Mouse (Mus musculus) embryonic stem cell, embryonic (primary cell): ENCODE data around the gene Rhbdd1.

ENCODE experiments used
- CTCF ChIA-PET, 4 experiments: fragments of 300-600 bp in 2 of 4; fragments of 350-600 bp in 2 of 4; sonication (Branson Sonifier 250); formaldehyde crosslinking; loops; one replicate each; lab custom pipeline; 2022; ENCODE audit warnings: inconsistent platforms in 2 of 4; lab: Charles Lee
- POLR2A ChIA-PET, 4 experiments: fragments of 300-600 bp in 2 of 4; fragments of 350-600 bp in 2 of 4; sonication (Branson Sonifier 250); formaldehyde crosslinking; loops; one replicate each; lab custom pipeline; 2022; ENCODE audit warnings: antibody characterized with exemption in 4 of 4, inconsistent platforms in 1 of 4; lab: Charles Lee

The Rhbdd1 gene

GRCm38 (mm10) chr1:82384106-82384505 lies 67.9 kb downstream of the Rhbdd1 start:
- ChIA-PET POLR2A (interaction anchor here in 1 of 4 experiments (0.6 kb wide), 1 partner anchor 29 kb away, joined by 3 read pairs; no protein-coding TSS in a partner anchor), CTCF (interaction anchor here in 1 of 4 experiments (0.6 kb wide), 1 partner anchor 278 kb away, joined by 4 read pairs; no protein-coding TSS in a partner anchor)

- ChIA-PET POLR2A (interaction anchor here in 2 of 4 experiments (0.6 kb wide), 2 partner anchors 11 to 204 kb away, joined by 3 read pairs; no protein-coding TSS in a partner anchor), CTCF (no interaction called here)
Observed at GRCm38 (mm10) chr1:82385054-82385453, 68.8 kb downstream of the Rhbdd1 start.

GRCm38 (mm10) chr1:82385827-82386230 lies 69.6 kb downstream of the Rhbdd1 start:
- ChIA-PET CTCF (no interaction called here), POLR2A (no interaction called here)

GRCm38 (mm10) chr1:82386814-82387771 lies 70.8 kb downstream of the Rhbdd1 start:
- ChIA-PET CTCF (interaction anchor here in 1 of 4 experiments (0.6 kb wide), 1 partner anchor 491 kb away, joined by 5 read pairs; no protein-coding TSS in a partner anchor), POLR2A (interaction anchor here in 2 of 4 experiments (0.6 kb wide), 2 partner anchors 101 to 324 kb away, joined by 3 read pairs; no protein-coding TSS in a partner anchor)

- ChIA-PET CTCF (no interaction called here), POLR2A (no interaction called here)
Observed at GRCm38 (mm10) chr1:82389371-82389770, 73.1 kb downstream of the Rhbdd1 start.

- POLR2A ChIA-PET = interaction anchor here in 1 of 4 experiments (0.7 to 1.5 kb wide), 2 partner anchors 11 to 26 kb away, joined by 3 to 4 read pairs; no protein-coding TSS in a partner anchor
- CTCF ChIA-PET = no interaction called here
Observed at GRCm38 (mm10) chr1:82395371-82395770, 79.1 kb downstream of the Rhbdd1 start.

- POLR2A ChIA-PET = no interaction called here
- CTCF ChIA-PET = no interaction called here
Observed at GRCm38 (mm10) chr1:82407786-82408185, 91.5 kb downstream of the Rhbdd1 start.

- ChIA-PET POLR2A (no interaction called here), CTCF (interaction anchor here in 2 of 4 experiments (0.6 to 0.7 kb wide), 2 partner anchors 614 to 1049 kb away, joined by 3 to 7 read pairs; no protein-coding TSS in a partner anchor)
Observed at GRCm38 (mm10) chr1:82409271-82409670, 93.0 kb downstream of the Rhbdd1 start.

GRCm38 (mm10) chr1:82410548-82410947 lies 94.3 kb downstream of the Rhbdd1 start:
- POLR2A ChIA-PET = no interaction called here
- CTCF ChIA-PET = no interaction called here

GRCm38 (mm10) chr1:82411521-82411920 lies 95.3 kb downstream of the Rhbdd1 start:
- ChIA-PET POLR2A (interaction anchor here in 1 of 4 experiments (0.9 kb wide), 1 partner anchor 95 kb away, joined by 3 read pairs; the partner anchor contains the start of gene Rhbdd1), CTCF (no interaction called here)

GRCm38 (mm10) chr1:82412085-82412484 lies 95.8 kb downstream of the Rhbdd1 start:
- POLR2A ChIA-PET = interaction anchor here in 1 of 4 experiments (0.9 kb wide), 1 partner anchor 96 kb away, joined by 3 read pairs; the partner anchor contains the start of gene Rhbdd1

GRCm38 (mm10) chr1:82414434-82415045 lies 98.3 kb downstream of the Rhbdd1 start:
- CTCF ChIA-PET = no interaction called here
- POLR2A ChIA-PET = no interaction called here

More at GRCm38 (mm10) chr1:82412085-82412484, 95.8 kb downstream of the Rhbdd1 start:
- CTCF ChIA-PET = no interaction called here

GRCm38 (mm10) chr1:82415641-82416040 lies 99.4 kb downstream of the Rhbdd1 start:
- ChIA-PET POLR2A (no interaction called here), CTCF (no interaction called here)

GRCm38 (mm10) chr1:82427729-82428128 lies 111.5 kb downstream of the Rhbdd1 start:
- ChIA-PET CTCF (no interaction called here), POLR2A (interaction anchor here in 1 of 4 experiments (0.6 kb wide), 1 partner anchor 111 kb away, joined by 3 read pairs; the partner anchor contains the start of gene Rhbdd1)

- ChIA-PET POLR2A (interaction anchor here in 2 of 4 experiments (0.6 kb wide), 2 partner anchors 54 to 1328 kb away, joined by 3 read pairs; no protein-coding TSS in a partner anchor), CTCF (no interaction called here)
Observed at GRCm38 (mm10) chr1:82429061-82429460, 112.8 kb downstream of the Rhbdd1 start.

- POLR2A ChIA-PET = no interaction called here
- CTCF ChIA-PET = interaction anchor here in 1 of 4 experiments (1.0 kb wide), 1 partner anchor 22 kb away, joined by 3 read pairs; no protein-coding TSS in a partner anchor
Observed at GRCm38 (mm10) chr1:82432919-82433648, 116.8 kb downstream of the Rhbdd1 start.

- ChIA-PET CTCF (interaction anchor here in 2 of 4 experiments (0.5 to 1.0 kb wide), 2 partner anchors 21 to 605 kb away, joined by 3 read pairs; partner anchors contain the start of gene Slc19a3 (in 1 of the 2)), POLR2A (no interaction called here)
Observed at GRCm38 (mm10) chr1:82433649-82434005, 117.4 kb downstream of the Rhbdd1 start.

GRCm38 (mm10) chr1:82437273-82437672 lies 121.0 kb downstream of the Rhbdd1 start:
- ChIA-PET CTCF (no interaction called here), POLR2A (no interaction called here)
